Mouse (Mus musculus) kidney, embryonic 14.5 days (tissue): ENCODE measurements around the gene Kcmf1. TPM values are rescaled to one million over a fixed set of nuclear protein-coding genes. Genes with fewer than 3 reads are reported as not detected.
"Not testable (repeated sequence)": the region's sequence is repeated elsewhere in the genome, so short reads cannot be mapped to it uniquely, and the experiment has no call there.

Source experiments
- ATAC-seq: fragments of 200-750 bp; cut with Nextera tagmentation; 2 replicates; pipeline ENCODE4 v1.8.0; 2017; ENCODE audit warnings: moderate number of reproducible peaks, mild to moderate bottlenecking, moderate TSS enrichment, moderate library complexity; ENCODE audit not compliant: low FRiP score, low TSS enrichment
- H3K27ac ChIP-seq: fragments of 300-500 bp; sonication (generic); 2 replicates; pipeline ENCODE4 v1.5.1; 2014; ENCODE audit warnings: low read depth, mild to moderate bottlenecking, low read length, moderate library complexity, mixed read lengths
- H3K27me3 ChIP-seq: fragments of 300-500 bp; sonication (generic); 2 replicates; pipeline ENCODE4 v1.6.1; 2014; ENCODE audit warnings: mild to moderate bottlenecking, low read length; ENCODE audit not compliant: control insufficient read depth, insufficient read depth
- H3K36me3 ChIP-seq: fragments of 300-500 bp; sonication (generic); 2 replicates; pipeline ENCODE4 v1.6.1; 2014; ENCODE audit warnings: low read length, mixed read lengths; ENCODE audit not compliant: control insufficient read depth, insufficient read depth
- H3K4me1 ChIP-seq: fragments of 300-500 bp; sonication (generic); 2 replicates; pipeline ENCODE4 v1.6.1; 2014; ENCODE audit warnings: low read length, mixed read lengths; ENCODE audit not compliant: control insufficient read depth, insufficient read depth
- H3K4me2 ChIP-seq: fragments of 300-500 bp; sonication (generic); replicated peaks from 2 replicates; pipeline ENCODE4 v1.6.1; 2014; ENCODE audit warnings: low read depth, mild to moderate bottlenecking, low read length
- H3K4me3 ChIP-seq: fragments of 300-500 bp; sonication (generic); 2 replicates; pipeline ENCODE4 v1.5.1; 2014; ENCODE audit warnings: mild to moderate bottlenecking, low read length
- H3K9ac ChIP-seq: fragments of 300-500 bp; sonication (generic); 2 replicates; pipeline ENCODE4 v1.6.1; 2014; ENCODE audit warnings: low read depth, mild to moderate bottlenecking, low read length, moderate library complexity
- H3K9me3 ChIP-seq: fragments of 300-500 bp; sonication (generic); 2 replicates; pipeline ENCODE4 v1.6.1; 2016; ENCODE audit warnings: low read length; ENCODE audit not compliant: control insufficient read depth
- WGBS: fragments of 180-500 bp; shearing (Covaris S2); extraction: QIAGEN DNeasy Blood & Tissue Kit; methylation state at CpG from one replicate; pipeline ENCODE4 v1.1.7; 2014; 5-methylcytosine and 5-hydroxymethylcytosine counted together
- polyA plus RNA-seq: library from polyadenylated mRNA; unstranded; fragments of >200 nt; fragmentation: Nextera tagmentation; extraction: Ambion mirVana; gene quantifications from 2 replicates; pipeline ENCODE4 v1.2.1, GENCODE M21; 2014

Kcmf1 gene
- polyA plus RNA-seq, 1 experiment from 2014 or later = 47.9 TPM

- no peaks in the 10 kb centered on the region for H3K9me3 ChIP-seq
- no peak overlapping the region for H3K4me2 ChIP-seq
- WGBS = 68% methylated on average over 5 of the region's 5 CpGs
- no peaks in the 10 kb centered on the region for H3K27me3 ChIP-seq
- H3K36me3 ChIP-seq = no peaks in the 10 kb centered on the region
- H3K4me3 ChIP-seq = no peak overlapping the region
- no peak for ATAC-seq
- peak overlapping the region; percentile 6; the same call in 1 of the 2 replicates for H3K27ac ChIP-seq
- peaks cover 14% of the 10 kb centered on the region for H3K4me1 ChIP-seq
- H3K9ac ChIP-seq = no peak overlapping the region
These were observed 31.1 kb downstream of the Kcmf1 start for GRCm38 (mm10) chr6:72868688-72869087.

- Histone ChIP-seq H3K4me1 (peaks cover 14% of the 10 kb centered on the region), H3K27me3 (no peaks in the 10 kb centered on the region), H3K4me3 (no peak overlapping the region), H3K36me3 (no peaks in the 10 kb centered on the region), H3K27ac (no peak overlapping the region), H3K4me2 (no peak overlapping the region), H3K9me3 (no peaks in the 10 kb centered on the region), H3K9ac (no peak overlapping the region)
- WGBS = 76% methylated on average over 1 of the region's 1 CpGs
- no peak for ATAC-seq
These were observed 32.0 kb downstream of the Kcmf1 start for GRCm38 (mm10) chr6:72867746-72868145.

GRCm38 (mm10) chr6:72866232-72866631 is 33.5 kb downstream of the Kcmf1 start:
- H3K4me2 ChIP-seq = no peak overlapping the region
- H3K36me3 ChIP-seq = peaks cover 5% of the 10 kb centered on the region; the same call in 1 of the 2 replicates
- no peaks in the 10 kb centered on the region for H3K9me3 ChIP-seq
- H3K4me3 ChIP-seq = no peak overlapping the region
- ATAC-seq = no peak
- 80% methylated on average over 2 of the region's 2 CpGs for WGBS
- H3K9ac ChIP-seq = no peak overlapping the region
- peaks cover 14% of the 10 kb centered on the region for H3K4me1 ChIP-seq
- H3K27ac ChIP-seq = no peak overlapping the region
- no peaks in the 10 kb centered on the region for H3K27me3 ChIP-seq

GRCm38 (mm10) chr6:72862686-72863085 is 37.1 kb downstream of the Kcmf1 start:
- H3K27me3 ChIP-seq, H3K4me2 ChIP-seq: not testable (repeated sequence)

GRCm38 (mm10) chr6:72854256-72854655 is 45.5 kb downstream of the Kcmf1 start:
- ATAC-seq = no peak
- Histone ChIP-seq H3K27ac (no peak overlapping the region), H3K4me3 (no peak overlapping the region), H3K27me3 (no peaks in the 10 kb centered on the region), H3K36me3 (peaks cover 57% of the 10 kb centered on the region), H3K9me3 (no peaks in the 10 kb centered on the region), H3K9ac (no peak overlapping the region), H3K4me1 (no peaks in the 10 kb centered on the region), H3K4me2 (no peak overlapping the region)
- 80% methylated on average over 5 of the region's 5 CpGs for WGBS

More at GRCm38 (mm10) chr6:72862686-72863085, 37.1 kb downstream of the Kcmf1 start:
- H3K36me3 ChIP-seq = peaks cover 18% of the 10 kb centered on the region
- WGBS = 96% methylated on average over 5 of the region's 5 CpGs
- not testable (repeated sequence) for H3K4me1 ChIP-seq, H3K9ac ChIP-seq, ATAC-seq, H3K27ac ChIP-seq, H3K9me3 ChIP-seq, H3K4me3 ChIP-seq

- H3K27ac ChIP-seq = no peak overlapping the region
- ATAC-seq = no peak
- H3K9me3 ChIP-seq = no peaks in the 10 kb centered on the region
- no peak overlapping the region for H3K9ac ChIP-seq
- no peaks in the 10 kb centered on the region for H3K4me1 ChIP-seq
- H3K27me3 ChIP-seq = no peaks in the 10 kb centered on the region
- peaks cover 60% of the 10 kb centered on the region for H3K36me3 ChIP-seq
- H3K4me3 ChIP-seq = no peak overlapping the region
- 76% methylated on average over 4 of the region's 4 CpGs for WGBS
- no peak overlapping the region for H3K4me2 ChIP-seq
These were observed 47.6 kb downstream of the Kcmf1 start for GRCm38 (mm10) chr6:72852180-72852579.

GRCm38 (mm10) chr6:72851633-72852032 is 48.1 kb downstream of the Kcmf1 start:
- WGBS = 86% methylated on average over 5 of the region's 5 CpGs
- no peaks in the 10 kb centered on the region for H3K4me1 ChIP-seq
- H3K4me2 ChIP-seq = no peak overlapping the region
- peak; percentile 64; the same call in 1 of the 2 replicates for ATAC-seq
- H3K36me3 ChIP-seq = peaks cover 60% of the 10 kb centered on the region
- H3K9ac ChIP-seq = no peak overlapping the region
- no peaks in the 10 kb centered on the region for H3K9me3 ChIP-seq
- H3K27ac ChIP-seq = no peak overlapping the region
- H3K4me3 ChIP-seq = no peak overlapping the region
- H3K27me3 ChIP-seq = no peaks in the 10 kb centered on the region

- Histone ChIP-seq H3K27ac (no peak overlapping the region), H3K9ac (no peak overlapping the region), H3K9me3 (no peaks in the 10 kb centered on the region), H3K4me1 (no peaks in the 10 kb centered on the region), H3K4me2 (no peak overlapping the region), H3K4me3 (no peak overlapping the region), H3K36me3 (peaks cover 66% of the 10 kb centered on the region), H3K27me3 (no peaks in the 10 kb centered on the region)
- WGBS = 90% methylated on average over 7 of the region's 7 CpGs
- ATAC-seq = no peak
These were observed 57.7 kb downstream of the Kcmf1 start for GRCm38 (mm10) chr6:72841986-72842502.

- peaks cover 57% of the 10 kb centered on the region for H3K36me3 ChIP-seq
- WGBS = 75% methylated on average over 13 of the region's 13 CpGs
These were observed 58.7 kb downstream of the Kcmf1 start for GRCm38 (mm10) chr6:72840867-72841780.

More at GRCm38 (mm10) chr6:72840867-72841780, 58.7 kb downstream of the Kcmf1 start:
- Histone ChIP-seq H3K4me1 (no peaks in the 10 kb centered on the region), H3K27ac (no peak overlapping the region), H3K27me3 (no peaks in the 10 kb centered on the region), H3K4me2 (no peak overlapping the region), H3K4me3 (no peak overlapping the region), H3K9ac (no peak overlapping the region), H3K9me3 (no peaks in the 10 kb centered on the region)
- no peak for ATAC-seq
